Mouse (Mus musculus) kidney, adult 9 months (tissue): ENCODE measurements around the gene Neurog2.

ENCODE experiments used
- DNase-seq: peaks from one replicate; pipeline ENCODE4 v3.0.0; 2022

Neurog2 gene

GRCm38 (mm10) chr3:127633080-127634032 is at the start of gene Neurog2:
Gene Neurog2 (plus strand): TSS chr3:127633135.
- peak; percentile 11 for DNase-seq

- DNase-seq: peak; percentile 54
Observed at GRCm38 (mm10) chr3:127597136-127597535, 35.8 kb upstream of the Neurog2 start.

GRCm38 (mm10) chr3:127608109-127608508 is 24.8 kb upstream of the Neurog2 start:
- DNase-seq: peak; percentile 62

DNA sequence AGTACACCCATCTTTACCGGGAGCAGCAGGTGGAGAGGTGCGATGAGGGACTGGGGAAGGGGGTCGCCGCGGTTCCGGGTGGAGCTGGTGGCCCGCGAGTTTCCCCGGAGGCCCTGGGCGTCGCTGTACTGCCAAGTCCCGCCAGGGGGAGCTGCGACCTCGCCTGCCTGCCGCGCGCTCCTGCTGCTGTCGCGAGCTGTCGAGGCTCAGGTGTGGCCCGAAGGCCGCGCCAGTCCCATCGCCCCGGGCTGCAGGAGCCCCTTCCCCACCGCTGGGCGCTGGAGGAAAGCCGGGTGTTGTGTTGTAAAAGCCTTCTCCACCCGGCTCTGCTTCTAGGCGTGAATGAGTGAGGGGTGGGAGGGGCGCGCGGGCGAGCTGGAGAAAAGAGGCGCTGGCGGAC is 7.6 kb upstream of the Neurog2 start:
- peak; percentile 66 for DNase-seq

DNA sequence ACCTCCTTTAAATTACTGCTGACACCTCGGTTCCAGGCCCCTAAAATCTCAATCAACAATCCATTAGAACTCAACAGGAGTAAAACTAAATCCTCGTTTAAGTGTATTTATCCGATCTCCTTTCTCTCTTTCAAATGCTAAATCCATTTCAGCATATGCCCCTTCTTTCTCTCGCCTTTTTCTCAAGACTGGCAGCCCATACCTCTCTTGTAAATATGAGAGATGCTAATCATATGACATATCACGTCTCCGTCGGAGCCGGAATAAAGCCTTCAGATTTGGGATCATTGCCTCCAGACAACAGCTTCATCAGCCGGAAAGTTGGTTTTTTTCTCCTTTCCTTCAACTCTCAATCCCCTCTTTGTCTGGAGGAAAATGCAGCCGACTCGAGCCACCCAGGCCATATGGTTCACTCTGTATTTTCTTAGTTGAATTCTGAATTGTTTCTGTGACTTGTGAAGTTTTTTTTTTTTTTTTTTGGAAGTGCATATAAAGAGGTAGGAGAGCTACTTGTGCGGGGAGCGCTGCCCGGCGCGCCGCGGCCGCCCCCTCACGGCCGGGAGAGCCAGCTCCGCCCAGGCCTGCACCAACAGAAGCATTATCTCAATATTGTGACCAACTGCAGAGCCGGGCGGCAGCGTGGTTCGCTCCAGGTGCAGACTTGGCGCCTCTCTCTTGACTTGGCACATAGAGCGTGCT is 7.1 kb upstream of the Neurog2 start:
- DNase-seq: peak; percentile 17

DNA sequence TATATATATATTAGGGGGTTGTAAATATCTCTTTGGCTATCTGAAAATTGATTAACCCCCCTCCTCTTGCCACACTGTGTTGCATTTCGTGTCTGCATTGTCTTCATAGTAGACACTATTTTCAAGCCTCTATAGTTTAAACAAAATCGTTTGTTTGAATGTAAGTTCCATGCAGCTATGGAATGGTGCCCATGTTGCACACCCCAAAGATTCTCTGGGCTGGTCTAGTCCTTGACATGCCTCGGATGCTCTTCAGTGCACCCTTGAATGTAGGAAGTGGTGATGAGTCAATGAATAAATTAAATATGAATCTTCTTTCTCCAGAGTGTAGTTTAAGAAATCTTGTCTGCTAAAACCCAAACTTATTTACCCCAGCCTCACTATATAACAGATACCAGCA is 6.4 kb upstream of the Neurog2 start:
- DNase-seq: no peak

DNA sequence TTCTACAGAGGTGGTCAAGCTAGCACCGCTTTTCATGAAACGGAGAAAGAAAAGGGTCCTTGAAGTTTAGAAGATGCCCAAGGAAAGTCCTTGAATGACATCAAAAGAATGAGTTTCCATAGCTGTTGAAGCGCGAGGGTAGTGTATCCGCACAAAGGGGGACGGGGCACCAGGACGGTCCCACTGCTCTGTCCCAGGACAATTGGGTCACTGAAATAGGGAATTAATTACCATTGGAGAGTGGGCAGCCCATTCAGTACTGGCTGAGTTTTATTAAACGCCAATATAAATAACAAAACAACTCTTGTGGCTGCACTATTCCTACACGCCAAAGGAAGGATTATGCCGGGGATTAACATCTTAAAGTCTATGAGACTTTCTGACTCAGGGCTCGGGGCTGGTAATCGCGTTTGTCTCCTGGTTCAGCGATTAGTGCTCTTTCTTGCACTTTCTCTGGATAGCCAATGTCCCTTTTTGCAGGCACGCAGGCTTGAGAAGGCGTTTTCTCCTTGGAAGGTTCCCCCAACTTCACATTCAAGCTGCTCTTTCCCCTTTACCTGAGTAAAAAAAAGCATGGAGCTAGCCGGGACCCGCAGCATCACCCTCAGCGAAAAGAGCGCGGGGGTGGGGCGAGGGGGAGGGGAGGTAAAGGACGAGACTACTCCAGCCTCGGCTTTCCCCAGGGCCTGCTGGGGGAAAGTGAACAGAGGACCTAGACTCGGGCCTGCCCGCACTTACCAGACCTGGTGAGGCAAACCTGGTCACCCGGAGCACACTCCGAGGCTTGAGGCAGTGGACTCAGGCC is 5.6 kb upstream of the Neurog2 start:
- DNase-seq: peak; percentile 7

DNA sequence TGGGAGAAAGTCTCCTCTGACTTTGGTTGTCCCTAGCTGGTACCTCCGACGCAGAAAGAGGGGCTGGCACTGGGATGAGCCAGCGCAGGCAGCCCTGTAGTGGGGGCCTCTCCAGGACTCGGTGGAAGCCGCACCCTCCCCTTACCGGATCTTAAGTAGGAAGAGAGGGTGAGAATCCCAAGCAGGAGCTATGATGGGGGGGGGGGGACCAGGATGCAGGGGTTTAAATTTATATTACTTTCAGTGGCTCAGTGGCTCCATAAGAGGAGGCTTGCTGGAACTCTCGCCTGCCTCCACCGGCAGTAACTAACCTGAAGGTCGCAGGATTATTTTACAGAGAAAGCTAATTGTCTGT is 5.0 kb upstream of the Neurog2 start:
- no peak for DNase-seq

DNA sequence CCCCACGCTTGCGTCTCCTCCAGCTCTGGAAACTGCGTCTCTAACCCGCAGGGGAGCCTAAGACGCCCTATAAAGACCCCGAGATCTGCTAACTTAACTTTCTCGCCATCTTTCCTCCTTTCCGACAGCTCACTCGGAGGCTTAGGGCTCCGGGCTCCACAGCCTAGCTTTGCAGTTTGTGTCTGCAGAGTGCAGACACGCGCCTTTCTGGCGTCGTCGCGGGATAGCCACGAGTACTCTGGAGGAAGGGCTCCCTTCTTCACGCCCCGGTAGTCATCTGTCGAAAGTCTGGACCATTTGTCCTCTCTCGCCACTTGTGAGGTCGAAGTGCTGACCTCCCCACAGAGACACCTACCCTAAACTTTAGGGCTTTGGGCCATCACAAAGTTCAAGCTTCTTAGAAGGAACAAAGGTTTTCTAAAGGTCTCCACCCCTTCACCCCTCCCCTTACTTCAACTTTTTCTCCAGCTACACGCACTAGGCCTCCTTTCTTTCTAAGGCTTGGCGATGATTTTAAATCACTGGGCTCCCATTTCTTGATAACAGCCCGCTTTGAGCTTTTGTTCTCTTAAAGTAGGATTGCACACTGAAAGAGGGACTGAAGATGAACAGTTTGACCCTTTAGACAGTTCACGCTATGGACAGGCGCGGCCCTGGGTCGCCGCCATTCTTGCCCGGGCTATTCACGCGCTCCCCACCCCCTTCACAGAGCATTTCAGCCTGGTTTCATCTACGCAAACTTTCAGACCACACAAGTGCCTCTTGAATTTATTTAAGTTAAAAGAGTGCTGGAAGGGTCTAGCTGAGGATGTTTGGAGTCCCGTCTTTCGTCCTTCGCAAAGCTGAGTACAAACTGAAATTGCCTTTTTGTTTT is 4.4 kb upstream of the Neurog2 start:
- DNase-seq: peak; percentile 50

DNA sequence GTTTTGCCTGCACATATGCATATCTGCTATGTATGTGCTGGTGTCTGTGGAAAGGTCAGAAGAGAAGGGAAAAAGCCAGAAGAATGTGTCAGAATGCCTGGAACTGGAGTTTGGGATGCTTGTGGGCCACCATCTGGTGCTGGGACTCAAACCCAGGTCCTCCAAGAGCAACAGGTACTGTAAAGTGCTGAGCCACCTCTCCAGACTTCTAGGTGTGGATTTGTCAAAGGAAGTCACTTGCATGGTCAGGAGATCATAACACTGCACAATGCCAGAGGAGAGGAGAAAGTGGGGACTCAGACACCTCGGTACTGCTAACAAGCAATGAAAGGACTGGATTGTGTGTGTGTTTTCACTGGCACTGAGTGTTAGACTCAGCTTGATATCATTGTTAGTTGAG is 2.7 kb upstream of the Neurog2 start:
- peak; percentile 5 for DNase-seq

DNA sequence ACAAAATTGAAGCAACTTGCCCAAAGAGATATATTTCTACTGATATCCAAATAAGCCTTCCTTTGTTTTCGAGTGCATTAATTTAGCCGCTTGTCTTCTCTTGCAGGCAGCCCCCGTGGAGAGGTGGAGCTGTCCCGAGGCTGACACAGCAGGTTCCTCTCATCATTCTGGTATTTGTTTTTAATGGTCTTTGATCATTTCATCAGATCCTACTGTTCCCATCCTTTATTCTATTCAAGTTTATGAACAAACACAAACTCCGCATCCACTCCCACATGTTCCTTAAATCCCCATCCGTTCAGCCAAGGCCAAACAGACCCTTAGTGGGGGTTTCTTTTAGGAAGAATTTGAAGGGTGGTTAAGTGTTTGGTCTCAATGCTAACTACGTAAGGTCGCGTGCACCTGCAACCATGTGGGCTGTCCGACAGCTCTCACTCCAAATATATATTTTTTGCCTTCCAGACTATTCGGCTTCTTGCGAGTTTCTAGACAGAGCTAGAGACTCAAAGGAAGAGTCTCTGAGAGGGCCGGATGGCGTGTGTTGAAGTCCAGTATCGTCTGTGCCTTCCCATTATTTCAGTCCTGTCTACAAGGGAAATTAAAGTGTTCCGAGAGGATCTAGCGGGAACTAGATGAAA is 2.1 kb upstream of the Neurog2 start:
- DNase-seq: peak; percentile 6

DNA sequence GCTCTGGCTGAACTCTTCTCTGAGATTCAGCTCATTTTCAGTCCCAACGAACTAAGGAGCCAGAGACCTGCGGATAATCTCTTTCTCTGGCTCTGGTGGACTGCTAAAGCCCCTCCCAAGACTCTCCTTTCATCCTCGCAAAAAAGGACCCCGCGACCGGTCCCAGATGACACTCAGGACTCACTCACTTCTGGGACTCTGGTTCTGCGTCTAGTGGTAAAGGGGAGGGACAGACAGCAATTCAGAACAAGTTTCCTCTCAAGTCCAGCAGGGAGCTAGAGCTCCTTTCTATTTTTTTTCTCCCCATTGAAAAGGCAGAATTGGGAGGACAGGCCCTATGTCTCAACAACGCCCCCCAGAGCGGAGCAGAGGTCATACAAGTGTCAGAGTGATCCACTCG is 1.4 kb upstream of the Neurog2 start:
- peak; percentile 9 for DNase-seq

GRCm38 (mm10) chr3:127632531-127632930 is 404 bp upstream of the Neurog2 start:
- peak; percentile 25 for DNase-seq

GRCm38 (mm10) chr3:127634101-127634983 is 1.4 kb downstream of the Neurog2 start:
- peak; percentile 66 for DNase-seq

DNA sequence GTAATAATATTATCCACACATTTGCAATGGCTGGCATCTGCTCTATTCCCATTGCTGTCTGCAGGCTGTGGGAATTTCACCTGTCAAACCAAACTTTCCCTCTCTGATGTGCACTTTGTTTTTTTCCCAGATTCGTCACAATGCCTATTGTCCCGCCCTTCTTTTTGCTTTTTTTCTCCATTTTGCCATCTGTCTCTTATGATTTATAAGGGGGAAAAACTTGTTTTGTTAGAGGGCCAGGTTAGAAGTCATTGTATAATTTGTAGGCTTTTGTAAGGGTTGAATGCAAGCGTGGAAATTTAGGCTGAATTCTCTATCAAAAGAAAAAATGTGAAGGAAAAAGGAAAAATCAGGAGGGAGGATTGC is 2.0 kb downstream of the Neurog2 start:
- no peak for DNase-seq

DNA sequence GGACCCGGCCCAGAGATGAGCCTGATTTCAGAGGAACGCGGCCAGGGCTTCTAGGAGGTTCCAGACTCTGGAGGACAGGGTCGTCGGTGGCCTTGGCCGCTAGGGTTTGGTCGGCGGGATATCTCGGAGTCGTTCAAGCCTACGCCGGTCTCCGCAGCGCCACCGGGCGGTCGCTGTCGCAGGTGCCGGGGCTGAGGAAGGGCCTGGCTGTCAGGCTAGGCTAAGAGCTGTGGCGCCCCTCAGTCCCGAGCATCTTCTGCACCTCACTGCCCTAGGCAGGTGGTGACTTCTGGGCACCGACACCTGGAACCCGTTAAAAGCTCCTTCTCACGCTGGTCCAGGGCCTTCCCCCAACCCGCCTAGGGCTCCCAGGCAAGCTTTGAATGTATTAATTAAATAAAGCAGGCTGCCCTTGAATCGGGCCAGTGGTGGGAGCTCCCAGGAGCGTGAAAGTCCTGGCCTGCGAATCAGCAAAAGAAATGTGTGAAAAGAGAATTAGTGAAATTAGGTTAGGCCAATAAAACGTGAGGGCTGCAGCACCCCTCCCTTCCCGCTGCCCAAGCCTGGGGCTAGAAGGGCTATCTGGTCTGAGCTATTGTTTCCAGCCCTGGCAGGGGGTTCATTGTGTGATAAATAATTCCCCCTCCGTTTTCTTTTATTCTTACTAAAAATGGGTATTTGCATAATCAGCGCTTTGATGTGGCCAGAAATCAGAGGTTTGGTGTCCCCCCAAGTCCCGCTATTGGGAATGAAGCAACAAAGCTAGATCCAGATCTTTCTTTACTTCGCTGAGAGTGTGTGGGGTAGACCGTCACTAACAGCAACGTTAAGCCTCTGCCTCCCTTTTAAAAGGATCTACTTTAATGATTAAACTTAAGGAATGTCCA is 7.2 kb downstream of the Neurog2 start:
- DNase-seq: peak; percentile 47

- DNase-seq: peak; percentile 75
Observed at GRCm38 (mm10) chr3:127640762-127641700, 8.1 kb downstream of the Neurog2 start.

- DNase-seq: no peak
Observed at GRCm38 (mm10) chr3:127642211-127642610, 9.3 kb downstream of the Neurog2 start.
